Mouse (Mus musculus) adrenal gland, postnatal 14 days (tissue): ENCODE data around the gene Aifm1. TPM values are rescaled to one million over a fixed set of nuclear protein-coding genes. Genes with fewer than 3 reads are reported as not detected.

ENCODE experiments used
- DNase-seq: peaks from one replicate; pipeline ENCODE4 v3.0.0; 2021; ENCODE audit warnings: mixed read lengths
- long read RNA-seq, 2 experiments: library from polyadenylated mRNA; stranded (forward); transcript quantifications; one replicate each; pipeline ENCODE4 v2.0.0; 2021
- total RNA-seq: library from RNA; stranded (reverse); gene quantifications from 2 replicates; pipeline ENCODE4 v1.2.3, GENCODE M21; 2021

Aifm1 gene
- total RNA-seq, result 192 and 208 TPM in 2 replicates
- long read RNA-seq, experiment 1, transcript Aifm1-201 (16 exons, 2,237 nt), result major isoform, 354 of 386 reads
- long read RNA-seq, experiment 1, partial matches to known transcripts, result 12 of 386 reads
- long read RNA-seq, experiment 1, other reads (novel, unspliced or antisense), result 20 of 386 reads
- long read RNA-seq, experiment 2, transcript Aifm1-201 (16 exons, 2,237 nt), result major isoform, 202 of 216 reads
- long read RNA-seq, experiment 2, partial matches to known transcripts, result 6 of 216 reads
- long read RNA-seq, experiment 2, other reads (novel, unspliced or antisense), result 7 of 216 reads

DNA sequence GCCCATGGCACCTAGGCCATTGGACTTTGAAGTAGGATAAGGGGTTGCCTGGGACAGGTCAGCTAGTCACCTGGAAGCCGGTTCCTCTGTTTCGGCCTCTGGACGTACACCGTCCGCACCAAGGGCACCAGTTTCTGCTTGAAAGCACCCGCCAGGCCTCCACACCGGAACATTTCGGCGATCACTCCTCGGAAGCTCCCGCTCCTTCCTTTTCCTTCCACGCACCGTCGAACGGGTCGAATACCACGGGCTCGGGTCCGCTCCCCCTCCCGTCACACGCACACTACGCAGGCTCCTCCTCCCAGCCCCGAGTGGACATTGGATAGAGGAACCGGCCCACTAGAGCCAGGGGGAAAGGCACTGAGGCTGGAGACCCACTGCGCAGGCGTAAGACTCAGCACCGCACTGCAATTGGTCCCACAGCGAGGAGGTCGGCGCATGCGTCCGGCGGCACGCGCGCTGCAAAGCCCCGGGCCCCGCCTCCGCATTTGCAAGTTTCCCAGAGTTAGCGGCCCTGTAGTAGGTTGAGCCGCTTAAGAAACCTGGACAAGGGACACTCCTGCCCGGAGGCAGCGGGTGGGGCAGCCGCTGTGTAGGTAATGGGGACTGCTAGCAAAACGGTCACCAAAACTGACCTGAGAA lies at the start of gene Aifm1:
TSS of gene Aifm1 (minus strand) at position 398 of the 642 bp plus-strand sequence.
- DNase-seq, result peak; percentile 95

DNA sequence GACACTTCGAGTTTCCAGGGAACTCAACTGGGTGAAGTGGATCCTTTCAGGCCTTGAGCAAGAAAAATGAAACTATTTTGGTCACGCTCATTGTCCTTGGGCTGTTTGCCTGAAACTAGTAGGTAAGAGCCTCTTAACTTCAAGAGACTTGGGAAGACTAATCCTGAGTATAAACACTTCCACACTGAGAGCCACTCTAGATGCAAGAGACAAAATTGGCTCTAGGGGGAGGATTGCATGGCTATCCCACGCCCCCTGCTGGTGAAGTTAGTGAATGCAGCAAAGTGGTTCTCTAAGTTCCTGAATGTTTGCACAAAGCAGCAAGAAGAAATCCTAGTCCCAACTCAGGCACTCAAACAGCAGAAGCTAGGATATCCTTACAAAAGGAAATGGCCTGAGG lies 18.8 kb upstream of the Aifm1 start:
- DNase-seq, result peak; percentile 85

DNA sequence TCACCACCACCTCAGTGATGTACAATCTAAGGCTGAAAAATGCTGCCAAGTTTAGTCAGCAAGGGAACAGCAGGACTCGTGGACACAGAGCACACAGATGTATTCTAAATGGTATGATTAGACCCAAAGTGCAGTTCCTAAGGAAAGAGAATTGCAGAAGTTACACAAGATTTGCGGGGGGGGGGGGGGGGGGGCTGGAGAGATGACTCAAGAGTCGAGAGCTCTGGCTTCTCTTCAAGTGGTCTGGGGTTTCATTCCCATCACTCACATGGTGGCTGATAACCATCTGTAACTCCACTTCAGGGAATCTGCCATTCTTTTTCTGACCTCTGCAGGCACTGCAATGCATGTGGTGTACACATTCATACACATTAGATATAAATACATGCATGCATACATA lies 13.1 kb upstream of the Aifm1 start:
- no peak for DNase-seq

DNA sequence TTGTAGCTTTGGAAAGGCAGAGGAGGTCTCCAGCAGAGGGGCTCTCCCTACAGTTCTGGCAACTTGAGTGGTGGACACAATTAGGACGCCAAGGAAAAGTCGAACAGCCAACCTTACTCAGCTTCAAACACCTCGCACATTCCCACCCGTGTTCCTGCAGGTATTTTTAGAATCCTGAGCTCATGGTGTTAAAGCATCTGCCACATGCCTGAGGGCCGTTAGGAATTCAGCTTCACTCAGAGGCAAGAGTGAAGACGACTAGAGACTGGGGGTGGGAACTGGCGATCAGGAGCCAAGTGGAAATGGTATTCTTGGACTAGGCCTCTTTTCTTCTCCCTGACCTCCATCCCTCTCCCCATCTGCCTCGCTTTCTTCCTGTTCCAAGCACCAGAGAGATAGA lies 12.5 kb upstream of the Aifm1 start:
- DNase-seq, result no peak

DNA sequence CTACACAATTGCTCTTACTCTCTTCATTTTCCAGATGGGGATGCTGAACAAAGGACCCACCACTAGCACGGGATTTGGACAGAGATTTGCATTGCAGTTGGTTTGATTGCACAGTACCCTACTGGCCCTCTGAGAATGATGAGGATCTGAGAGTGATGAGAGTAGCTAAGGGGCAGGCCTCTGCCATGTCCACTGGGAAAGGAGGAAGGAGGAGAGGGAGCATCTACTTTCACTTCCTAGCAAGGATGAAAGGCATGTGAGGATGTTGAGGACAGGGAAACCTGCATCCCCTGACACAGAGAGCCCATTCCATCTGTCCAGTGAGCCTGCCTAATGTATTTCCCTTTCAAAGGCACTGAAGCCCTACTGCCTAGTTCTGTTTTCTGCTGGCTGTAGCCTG lies 12.0 kb upstream of the Aifm1 start:
- DNase-seq, result no peak

DNA sequence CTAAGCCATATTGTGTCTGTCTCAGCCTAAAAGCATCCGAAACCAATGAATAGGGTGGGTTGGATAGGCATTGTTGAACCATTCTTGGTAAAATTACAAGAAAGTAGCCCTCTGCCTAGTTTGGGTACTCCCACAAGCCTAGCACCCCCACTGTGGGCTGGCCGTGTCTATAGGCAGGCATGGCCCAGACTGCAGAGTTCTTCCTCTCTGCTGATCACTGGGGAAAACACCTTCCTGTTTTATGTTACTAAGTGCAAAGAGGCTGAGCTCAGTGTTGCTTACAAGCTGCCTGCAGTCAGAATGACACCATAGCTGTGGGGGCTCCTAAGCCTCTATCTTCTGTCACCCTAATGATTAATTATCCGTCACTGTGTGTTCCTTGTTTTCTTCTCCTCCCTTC lies 10.1 kb upstream of the Aifm1 start:
- DNase-seq, result no peak

DNA sequence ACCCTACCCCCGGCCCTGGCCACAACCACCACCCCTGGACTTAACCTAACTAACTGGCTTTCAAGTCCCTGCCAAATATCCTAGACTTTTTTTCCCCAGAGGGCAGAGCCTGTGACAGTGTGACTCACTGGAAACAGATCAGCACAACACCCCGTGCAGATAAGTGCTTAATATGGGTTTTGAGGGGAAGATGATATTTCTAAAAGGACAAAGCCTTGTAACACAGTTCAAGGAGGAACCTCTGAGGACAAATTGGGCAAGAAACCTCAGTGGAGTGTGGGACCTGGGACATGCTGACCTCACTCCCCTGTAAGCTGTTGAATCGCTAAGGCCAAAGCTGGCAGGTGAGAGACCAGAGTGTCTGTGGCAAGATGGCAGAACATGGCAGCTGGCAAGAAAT lies 8.3 kb upstream of the Aifm1 start:
- DNase-seq, result no peak

DNA sequence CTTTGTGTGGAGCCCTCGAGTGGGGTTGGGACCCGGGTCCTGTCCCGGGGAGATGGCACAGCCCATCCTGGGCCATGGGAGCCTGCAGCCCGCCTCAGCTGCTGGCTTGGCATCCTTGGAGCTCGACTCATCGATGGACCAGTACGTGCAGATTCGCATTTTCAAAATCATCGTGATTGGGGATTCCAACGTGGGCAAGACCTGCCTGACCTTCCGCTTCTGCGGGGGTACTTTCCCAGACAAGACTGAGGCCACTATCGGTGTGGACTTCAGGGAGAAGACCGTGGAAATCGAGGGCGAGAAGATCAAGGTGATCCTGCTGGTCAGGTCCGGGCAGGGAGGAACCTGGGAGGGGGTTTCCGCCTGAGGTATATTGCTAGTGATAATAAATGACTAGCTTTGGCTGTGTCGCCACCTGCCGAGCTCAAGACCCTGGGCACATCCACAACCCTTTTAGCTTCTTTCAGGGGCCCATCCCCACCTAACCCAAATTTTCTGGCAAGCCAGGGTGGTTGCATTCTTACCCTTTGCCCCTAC lies 6.3 kb upstream of the Aifm1 start:
- DNase-seq, result peak; percentile 26

DNA sequence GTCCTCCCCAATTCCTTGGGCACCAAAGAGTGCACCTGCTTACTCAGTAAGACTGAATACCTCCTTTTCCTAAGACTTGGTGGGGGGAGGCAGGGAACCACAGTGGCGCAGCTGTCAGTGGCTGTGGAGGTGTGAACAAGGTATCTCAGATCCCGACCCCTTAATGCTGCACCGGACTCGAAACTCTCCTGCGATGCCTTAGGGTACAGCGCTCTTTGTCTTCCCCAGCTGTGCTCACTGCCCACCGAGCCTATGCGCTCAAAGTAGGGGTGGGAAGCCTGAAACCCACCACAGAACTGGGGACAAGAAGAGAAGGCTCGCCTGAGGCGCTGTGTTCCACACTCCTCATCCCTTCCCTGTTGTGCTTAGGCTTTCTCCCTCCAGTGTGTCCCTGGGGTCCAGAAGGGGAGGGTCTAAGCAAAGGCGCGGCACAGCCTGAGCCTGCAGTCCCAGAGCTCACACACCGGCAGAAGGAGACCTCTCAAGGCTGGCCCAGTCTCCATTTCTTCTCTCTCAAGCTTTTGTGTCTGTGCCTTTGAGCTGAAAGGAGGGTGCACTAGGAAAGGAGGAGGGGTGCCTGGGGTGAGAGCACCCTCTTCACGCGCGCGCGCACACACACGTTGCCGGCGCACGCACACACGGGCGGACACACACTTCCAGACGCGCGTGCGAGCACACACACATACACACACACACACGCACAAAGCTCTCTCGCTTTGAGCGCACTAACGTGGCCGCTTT lies 5.6 kb upstream of the Aifm1 start, which contains the start of gene Rab33a:
TSS of gene Rab33a (plus strand) at position 478 of the 741 bp plus-strand sequence.
- DNase-seq, result peak; percentile 36

DNA sequence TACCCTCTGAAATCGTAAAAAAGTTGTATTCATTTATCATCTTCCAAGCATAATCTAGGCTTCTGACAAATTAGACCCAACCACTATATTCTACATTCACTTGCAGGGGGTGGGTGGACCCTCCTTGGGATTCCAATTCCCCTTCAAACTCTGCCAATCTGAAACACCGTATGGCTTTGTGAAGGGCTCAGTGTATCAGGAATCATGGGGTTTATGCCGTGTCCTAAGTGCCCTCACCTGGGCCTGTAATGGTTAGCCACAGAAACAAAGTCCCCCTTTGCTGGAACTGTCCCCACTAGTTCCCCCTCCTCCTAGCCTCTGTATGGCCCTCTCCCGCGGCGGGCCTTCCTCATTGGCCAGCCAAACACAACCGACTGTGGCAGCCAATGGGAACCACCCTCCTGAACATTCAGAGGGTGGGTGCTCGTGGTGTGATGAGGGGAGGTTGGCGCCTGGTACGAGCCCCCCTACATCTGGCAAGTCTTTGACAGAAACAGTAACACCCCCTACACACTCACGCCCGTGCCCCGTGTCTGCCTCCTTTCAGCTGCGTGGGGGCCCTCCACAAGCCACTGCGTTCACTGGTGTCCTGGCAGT lies 4.9 kb upstream of the Aifm1 start:
- DNase-seq, result peak; percentile 60

DNA sequence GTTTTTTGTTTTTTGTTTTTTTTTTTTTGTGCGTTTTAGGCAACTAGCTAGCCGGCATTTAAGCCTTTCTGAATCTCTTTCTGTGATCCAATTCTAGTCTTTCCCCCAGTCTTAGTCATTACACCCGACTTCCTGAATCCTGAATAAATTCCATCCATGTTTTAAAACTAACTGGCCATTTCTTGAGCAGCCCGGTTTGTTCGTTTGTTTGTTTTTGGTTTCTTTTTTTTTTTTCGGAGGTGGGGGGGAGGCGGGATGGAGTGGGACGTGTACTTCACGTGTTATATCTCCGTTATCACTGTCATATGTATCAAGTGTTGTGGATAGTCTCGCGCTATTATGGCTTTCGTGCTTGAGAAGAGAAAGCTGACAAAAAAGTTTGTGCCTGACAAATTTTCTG lies 461 bp upstream of the Aifm1 start:
- DNase-seq, result no peak

DNA sequence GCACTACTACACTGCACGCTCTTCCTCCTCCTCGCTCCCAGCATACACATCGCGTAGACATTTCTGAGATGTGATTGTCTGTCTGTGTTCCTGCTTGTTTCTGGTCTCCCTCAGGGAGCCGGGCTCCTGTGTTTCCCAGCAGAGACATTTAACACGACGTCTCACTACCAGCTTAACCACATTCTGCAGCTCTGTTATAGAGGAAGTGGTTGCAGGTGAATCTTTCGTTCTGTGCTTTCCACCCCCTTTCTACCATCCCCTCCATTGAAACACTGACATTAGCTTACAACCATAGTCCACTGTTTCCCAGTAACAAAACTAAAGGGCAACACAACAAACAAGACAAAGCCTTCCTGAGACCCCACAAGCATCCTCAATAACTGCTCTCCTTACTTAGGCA lies 19.6 kb downstream of the Aifm1 start:
- DNase-seq, result no peak

DNA sequence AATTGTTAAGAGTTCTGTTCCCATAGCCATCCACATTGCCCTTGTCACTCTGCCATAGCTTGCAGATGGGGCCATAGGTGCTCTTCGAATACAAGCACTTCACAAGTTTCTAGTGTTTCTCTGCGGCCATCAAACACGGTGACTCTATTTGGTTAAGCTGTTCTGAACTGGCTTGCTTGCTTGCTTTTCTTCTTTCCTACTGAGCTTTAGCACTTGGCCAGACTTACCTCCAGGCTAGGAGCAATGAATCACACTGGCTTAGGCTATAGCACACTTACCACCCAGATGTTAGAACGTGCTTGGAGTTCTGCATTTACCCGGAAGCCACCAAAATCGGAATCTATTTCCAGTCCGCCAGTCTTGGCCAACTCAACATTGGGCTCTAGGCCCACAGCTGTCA lies 31.7 kb downstream of the Aifm1 start:
- no peak for DNase-seq

DNA sequence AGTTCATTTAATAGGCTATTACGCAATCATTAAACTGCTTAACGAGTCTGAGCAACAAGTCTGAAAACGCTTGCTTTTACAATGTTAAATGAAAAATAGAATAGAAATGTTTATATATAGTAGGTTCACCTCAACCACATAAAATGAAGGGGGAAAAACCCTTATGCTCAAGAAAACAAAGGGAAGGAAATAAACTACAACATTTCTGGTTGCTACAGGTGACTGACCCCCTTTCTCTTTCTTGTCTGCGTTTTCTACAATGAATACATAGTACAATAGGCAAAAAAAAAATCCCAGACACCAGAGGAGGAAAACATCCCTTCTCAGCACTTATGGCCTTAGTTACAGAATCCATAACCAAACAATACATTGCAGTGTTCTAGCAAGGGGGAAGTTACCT lies 32.3 kb downstream of the Aifm1 start:
- DNase-seq, result no peak

DNA sequence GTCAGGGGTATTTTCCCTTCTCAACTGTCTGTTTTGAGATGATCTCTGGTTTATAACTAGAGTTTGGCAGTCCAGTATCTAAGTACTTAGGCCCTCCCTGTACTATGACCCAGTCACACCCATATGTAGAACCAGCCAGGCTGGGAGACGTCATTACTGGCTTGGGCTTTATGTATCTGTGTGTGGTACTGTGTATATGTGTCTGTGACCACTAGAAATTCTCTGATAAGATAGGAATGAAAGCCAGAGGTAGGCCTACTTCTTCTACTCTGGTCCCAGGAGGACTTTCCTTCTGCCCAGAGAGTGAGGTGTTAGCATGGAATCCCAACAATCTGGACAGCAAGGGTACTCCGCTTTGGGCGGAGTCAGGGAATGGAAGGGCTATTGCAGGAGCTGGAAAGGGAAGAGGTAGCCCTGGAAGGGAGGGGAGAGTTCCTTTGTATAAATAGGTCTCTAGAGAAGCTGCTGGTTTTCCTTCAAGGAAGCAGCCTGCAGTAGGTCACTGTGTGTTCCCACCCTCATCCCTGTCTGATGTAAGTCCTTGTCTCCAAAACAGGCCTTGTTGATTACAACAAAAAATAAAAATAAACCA lies 45.9 kb downstream of the Aifm1 start:
- no peak for DNase-seq

DNA sequence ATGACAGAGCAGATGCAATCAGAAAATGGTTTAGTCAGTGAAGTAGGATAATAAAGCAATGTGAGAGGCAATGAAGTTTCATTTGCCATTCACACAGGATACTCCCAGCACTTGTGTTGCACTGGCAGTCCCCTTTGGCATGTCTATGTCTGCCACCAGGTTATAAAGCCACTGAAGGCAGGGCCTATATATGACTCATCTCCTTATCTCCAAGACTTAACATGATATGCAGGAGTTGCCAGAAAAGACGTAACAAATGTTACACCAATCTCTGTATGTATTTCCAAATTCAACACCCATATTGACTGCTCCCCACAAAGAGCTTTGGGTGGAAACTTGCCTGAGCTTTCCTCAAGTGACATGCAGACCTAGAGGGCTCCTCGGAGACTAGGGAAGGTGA lies 47.2 kb downstream of the Aifm1 start:
- DNase-seq, result no peak

DNA sequence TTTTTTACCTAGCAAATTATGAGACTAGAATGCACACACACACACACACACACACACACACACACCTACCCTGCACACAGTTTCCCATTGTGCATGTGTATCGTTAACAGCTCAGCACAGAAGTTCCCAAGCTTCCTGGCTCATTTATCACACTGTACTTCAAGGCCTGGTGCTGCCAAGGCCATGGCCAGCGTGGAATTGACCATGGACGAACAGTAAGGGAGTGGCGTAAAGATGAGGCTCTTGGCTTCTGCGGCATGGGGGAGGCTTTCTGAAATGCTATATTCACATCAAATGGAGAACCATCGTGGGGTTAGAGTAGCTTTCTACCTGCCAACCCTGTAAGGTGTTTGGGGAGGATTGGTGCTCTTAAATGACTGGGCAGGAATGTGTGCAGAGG lies 48.9 kb downstream of the Aifm1 start:
- peak; percentile 65 for DNase-seq

DNA sequence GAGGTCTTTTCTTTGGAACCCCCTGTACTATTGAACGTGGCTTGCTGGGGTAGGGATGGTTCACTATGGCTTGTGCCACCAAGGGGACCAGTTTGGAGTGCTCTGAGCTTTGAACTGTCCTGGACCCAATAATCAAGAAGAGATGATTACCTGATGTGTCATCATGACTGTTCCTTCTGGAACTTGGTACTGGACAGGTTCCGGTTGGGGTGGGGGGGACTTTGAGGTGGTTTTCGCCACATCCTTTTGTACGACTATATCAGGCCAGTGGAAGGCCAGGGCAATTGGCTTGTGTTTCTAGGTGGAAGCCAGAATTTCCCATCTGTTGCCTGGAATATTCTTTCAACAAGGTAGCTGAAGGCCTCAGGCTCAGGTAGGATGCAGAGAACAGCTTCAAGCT lies 49.7 kb downstream of the Aifm1 start:
- no peak for DNase-seq

DNA sequence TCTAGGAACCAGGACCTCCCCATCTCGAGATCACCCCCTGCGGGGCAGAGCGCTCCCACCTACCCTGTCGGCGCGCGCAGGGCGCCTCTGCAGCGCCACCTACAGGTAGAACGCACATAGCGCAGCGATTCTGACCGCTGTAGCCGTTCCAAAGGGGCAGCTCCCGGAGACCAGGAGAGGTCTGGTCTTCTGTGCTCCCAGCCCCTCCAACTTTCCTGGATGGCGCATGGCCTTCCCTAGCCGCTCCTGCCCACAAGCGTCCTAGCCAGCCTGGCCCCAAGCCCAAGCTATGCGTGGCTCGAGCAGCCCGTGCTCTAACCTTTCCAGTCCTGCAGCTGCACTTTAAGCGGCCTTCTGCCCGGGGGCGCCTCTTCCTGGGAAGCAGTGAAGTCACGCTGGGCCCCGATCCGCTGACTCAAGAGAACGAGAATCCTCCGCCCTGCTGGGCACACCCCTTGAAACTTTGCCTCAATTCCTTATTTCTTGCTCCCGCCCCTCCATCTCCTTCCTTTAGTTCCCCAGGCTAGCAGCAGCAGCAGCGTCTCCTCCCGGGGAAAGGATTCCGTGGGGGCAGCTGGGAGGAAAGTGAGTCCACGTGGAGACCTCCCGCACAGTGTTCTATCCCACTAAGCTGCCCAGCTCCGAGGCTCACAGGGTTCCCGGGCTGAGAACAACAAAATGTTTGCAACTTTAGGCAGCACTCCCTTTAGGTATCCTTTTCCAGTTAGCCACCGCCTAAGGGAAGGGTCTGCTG lies 50.4 kb downstream of the Aifm1 start, which contains the start of gene Elf4:
TSS of gene Elf4 (minus strand) at position 379 of the 754 bp plus-strand sequence.
- DNase-seq, result peak; percentile 76

DNA sequence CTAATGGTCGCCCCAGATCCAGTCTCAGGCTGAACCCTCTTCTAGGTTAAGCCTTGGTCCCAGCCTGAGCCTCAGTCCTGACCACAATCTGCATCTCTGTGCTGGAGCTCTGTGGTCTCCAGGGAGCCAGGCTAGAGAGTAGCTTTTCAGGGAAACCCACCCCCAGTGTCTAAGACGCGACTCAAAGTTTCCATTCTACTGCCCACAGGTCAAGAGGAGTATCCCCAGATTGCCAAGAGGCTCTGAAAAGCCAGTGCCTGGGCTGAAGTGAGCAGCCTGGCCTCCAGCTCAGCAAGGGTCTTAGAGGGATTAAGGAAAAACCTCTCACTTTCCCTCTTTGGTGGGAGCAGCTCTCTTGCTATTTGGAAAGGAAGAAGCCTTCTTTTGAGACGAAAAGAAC lies 51.1 kb downstream of the Aifm1 start:
- no peak for DNase-seq

DNA sequence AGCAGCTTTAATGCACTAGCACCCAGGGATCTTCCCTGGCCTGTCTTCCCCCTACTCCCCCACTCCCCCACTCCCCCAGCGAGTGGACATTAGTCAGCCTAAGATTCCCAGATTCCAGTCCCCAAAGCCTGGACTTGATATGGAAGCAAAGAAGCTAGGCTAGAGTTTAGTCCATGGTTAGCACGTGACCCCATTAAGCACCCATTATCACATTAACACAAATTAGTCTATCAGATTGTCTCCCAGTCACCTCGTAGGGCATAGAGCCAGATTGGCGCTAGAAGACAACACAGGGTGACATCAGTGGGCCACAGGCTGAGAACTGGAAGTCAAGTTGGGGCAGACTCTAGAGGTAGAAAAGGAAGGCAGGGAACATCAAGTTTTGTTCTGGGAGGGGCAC lies 52.4 kb downstream of the Aifm1 start:
- no peak for DNase-seq
